Mouse (Mus musculus) ovary, postnatal 10 days (tissue): ENCODE data around the gene 2610528J11Rik.
"Not testable (repeated sequence)": the region's sequence is repeated elsewhere in the genome, so short reads cannot be mapped to it uniquely, and the experiment has no call there.

Experiments used
- DNase-seq: peaks from one replicate; pipeline ENCODE4 v3.0.0; 2022; ENCODE audit warnings: low spot score

2610528J11Rik gene

GRCm38 (mm10) chr4:118542510-118543157 is 15.8 kb downstream of the 2610528J11Rik start:
- no peak for DNase-seq

GRCm38 (mm10) chr4:118543158-118543530 is 16.3 kb downstream of the 2610528J11Rik start:
- no peak for DNase-seq

- DNase-seq: no peak
Observed at GRCm38 (mm10) chr4:118543592-118544260, 16.9 kb downstream of the 2610528J11Rik start, which contains the start of gene Tmem125. TSS of gene Tmem125 (minus strand) at chr4:118544044.

- DNase-seq: no peak
Observed at GRCm38 (mm10) chr4:118544441-118545127, 17.8 kb downstream of the 2610528J11Rik start.

GRCm38 (mm10) chr4:118547424-118548129 is 20.8 kb downstream of the 2610528J11Rik start:
- peak; percentile 89 for DNase-seq

- not testable (repeated sequence) for DNase-seq
Observed at GRCm38 (mm10) chr4:118548130-118548480, 21.3 kb downstream of the 2610528J11Rik start.

- no peak for DNase-seq
Observed at GRCm38 (mm10) chr4:118553039-118553649, 26.3 kb downstream of the 2610528J11Rik start.

GRCm38 (mm10) chr4:118564062-118564925 is 37.5 kb downstream of the 2610528J11Rik start:
- DNase-seq: no peak

GRCm38 (mm10) chr4:118564926-118565279 is 38.1 kb downstream of the 2610528J11Rik start:
- no peak for DNase-seq

- DNase-seq: no peak
Observed at GRCm38 (mm10) chr4:118566161-118566676, 39.4 kb downstream of the 2610528J11Rik start.

- no peak for DNase-seq
Observed at GRCm38 (mm10) chr4:118568709-118569108, 41.9 kb downstream of the 2610528J11Rik start.

- no peak for DNase-seq
Observed at GRCm38 (mm10) chr4:118569320-118569719, 42.5 kb downstream of the 2610528J11Rik start.

- no peak for DNase-seq
Observed at GRCm38 (mm10) chr4:118571441-118571840, 44.6 kb downstream of the 2610528J11Rik start.

- DNase-seq: peak; percentile 81
Observed at GRCm38 (mm10) chr4:118576097-118576496, 49.3 kb downstream of the 2610528J11Rik start.

GRCm38 (mm10) chr4:118579313-118579712 is 52.5 kb downstream of the 2610528J11Rik start:
- no peak for DNase-seq
